Mouse (Mus musculus): ENCODE data around the gene Arap1. TPM values are rescaled to one million over a fixed set of nuclear protein-coding genes. Genes with fewer than 3 reads are reported as not detected.
A peak's percentile ranks its signal among the peaks of the same experiment; 100 is the strongest.

Arap1 gene
- 10 to 100 TPM; 17.9 to 19.9 TPM for total RNA-seq (2021)

GRCm38 (mm10) chr7:101347767-101348270, at the start of gene Arap1:
TSS of gene Arap1 (plus strand) at chr7:101348067.
- intact Hi-C loops (cut with DNase I), result no loop called here
- DNase-seq (ENCODE audit: low spot score in 2 of 2), result peak in 1 of 2 experiments; percentile 16

DNA sequence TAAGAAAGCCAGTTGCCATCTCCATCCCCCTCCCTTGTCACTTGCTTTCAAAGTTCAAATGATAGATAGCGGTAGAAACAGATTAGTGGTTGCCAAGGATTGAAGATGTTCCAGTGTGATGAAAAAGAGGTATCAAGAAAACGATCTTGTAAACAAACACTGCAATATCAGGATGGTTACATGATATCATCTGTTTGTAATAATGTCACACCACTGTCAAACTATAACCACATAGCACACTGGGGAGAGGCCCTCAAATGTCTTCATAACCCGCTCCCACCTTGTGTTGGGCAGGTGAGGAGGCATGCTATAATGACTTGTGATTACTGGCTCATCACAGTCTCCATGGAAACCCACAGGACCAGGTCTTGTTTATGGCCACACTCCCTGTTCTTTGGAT, 49.5 kb upstream of the Arap1 start:
- intact Hi-C loops (cut with DNase I), result no loop called here
- DNase-seq (ENCODE audit: low spot score in 2 of 2), result no peak

- intact Hi-C loops (cut with DNase I), result no loop called here
- DNase-seq (ENCODE audit: low spot score in 2 of 2), result peak; percentile 38 to 57
Measured at GRCm38 (mm10) chr7:101301361-101301880, 46.4 kb upstream of the Arap1 start.

- intact Hi-C loops (cut with DNase I), result no loop called here
- DNase-seq (ENCODE audit: low spot score in 2 of 2), result peak; percentile 92 to 96
Measured at GRCm38 (mm10) chr7:101301881-101302456, 45.9 kb upstream of the Arap1 start, which contains the start of gene Atg16l2. TSS of gene Atg16l2 (minus strand) at chr7:101302251.

DNA sequence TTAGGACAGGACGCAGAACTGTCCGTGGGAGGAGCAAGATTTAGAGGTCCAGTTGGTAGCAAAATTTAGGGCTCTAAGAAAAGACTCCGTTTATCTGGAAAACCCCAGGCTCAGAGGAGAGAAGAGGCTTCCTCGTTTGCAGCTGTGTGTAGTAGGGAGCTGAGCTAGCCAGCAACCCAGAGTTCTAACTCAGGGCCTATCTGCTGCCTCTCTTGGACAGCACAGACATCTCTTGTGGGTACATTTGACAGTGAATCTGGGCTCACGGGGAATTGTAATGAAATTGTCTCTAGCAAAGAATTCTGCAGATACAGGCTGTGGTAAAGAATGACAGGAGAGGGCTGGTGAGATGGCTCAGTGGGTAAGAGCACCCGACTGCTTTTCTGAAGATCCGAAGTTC, 45.2 kb upstream of the Arap1 start:
- intact Hi-C loops (cut with DNase I), result no loop called here
- no peak for DNase-seq (ENCODE audit: low spot score in 2 of 2)

DNA sequence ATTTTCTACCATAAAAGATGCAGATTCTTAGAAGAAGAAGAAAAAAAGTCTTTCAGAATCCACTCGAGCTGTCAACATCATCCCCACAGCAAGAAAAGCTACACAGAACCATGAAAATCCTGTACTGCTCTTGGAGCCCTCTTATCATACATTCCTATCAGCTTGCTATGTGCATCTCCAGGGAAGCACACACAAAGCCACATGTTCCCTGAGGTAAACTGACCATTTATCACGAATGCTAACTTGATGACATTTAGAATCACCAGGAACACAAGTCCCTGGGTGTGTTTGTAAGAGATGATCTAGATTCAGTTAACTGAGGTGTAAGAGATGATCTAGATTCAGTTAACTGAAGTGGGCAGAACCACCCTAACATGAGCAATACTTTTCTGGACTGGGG, 41.0 kb upstream of the Arap1 start:
- intact Hi-C loops (cut with DNase I), result no loop called here
- no peak for DNase-seq (ENCODE audit: low spot score in 2 of 2)

GRCm38 (mm10) chr7:101309985-101310326, 37.9 kb upstream of the Arap1 start:
- intact Hi-C loops (cut with DNase I), result loop anchor here (1.0 kb wide), 1 partner anchor 64 kb away; no protein-coding TSS in a partner anchor
- DNase-seq (ENCODE audit: low spot score in 2 of 2), result no peak

DNA sequence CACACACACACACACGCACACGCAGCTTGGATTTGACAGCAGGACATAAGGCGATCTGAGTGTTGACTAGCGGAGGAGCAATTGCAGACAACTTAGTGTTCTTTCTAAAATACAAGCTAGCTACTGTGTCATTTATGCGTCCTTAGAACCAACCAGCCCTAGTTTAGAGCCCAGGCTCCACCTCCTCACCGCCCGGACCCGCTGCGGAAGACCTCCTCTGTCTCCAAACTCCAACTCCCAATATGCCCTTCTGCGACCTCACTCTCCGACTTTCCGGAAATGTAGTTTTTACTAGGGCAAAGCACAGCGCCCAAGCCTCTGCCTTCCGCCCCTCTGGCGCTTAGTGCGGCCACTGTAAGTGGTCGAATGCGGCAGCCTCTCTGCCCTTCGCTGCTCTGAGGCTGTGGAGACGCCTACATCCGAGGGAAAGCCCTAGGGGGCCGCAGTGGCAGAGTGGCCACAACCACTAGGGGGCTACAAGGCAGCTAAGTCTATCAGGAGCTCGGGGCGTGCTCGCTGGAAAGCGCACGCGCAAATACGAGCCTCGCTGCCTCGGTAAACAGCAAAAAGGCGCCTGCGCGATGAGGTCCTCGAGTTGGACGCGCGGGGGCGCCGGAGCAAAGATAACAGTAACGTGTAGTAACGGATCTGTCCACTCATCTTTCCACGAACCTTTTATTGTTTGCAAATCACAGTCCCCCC, 37.4 kb upstream of the Arap1 start:
- intact Hi-C loops (cut with DNase I), result loop anchor here (1.0 kb wide), 1 partner anchor 64 kb away; no protein-coding TSS in a partner anchor
- peak; percentile 99 for DNase-seq (ENCODE audit: low spot score in 2 of 2)

DNA sequence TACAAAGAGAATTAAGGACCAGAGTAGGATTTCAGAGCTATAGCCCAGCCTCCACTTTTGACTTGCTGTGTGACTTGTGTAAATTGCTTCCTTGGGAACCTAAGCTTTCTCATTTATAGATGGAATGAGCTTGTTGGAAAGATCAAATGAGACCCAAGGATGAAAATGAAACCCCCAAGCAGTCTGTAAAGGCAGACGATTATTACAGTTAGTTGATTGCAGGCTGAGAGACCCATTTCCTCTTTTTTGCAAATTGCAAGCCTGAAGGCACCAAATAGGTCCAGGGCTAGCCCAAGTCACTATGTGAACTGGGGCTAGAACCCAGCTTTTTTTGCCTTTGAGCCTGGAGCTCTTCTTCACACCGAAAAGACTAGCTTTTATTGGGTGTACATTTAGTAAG, 36.8 kb upstream of the Arap1 start:
- intact Hi-C loops (cut with DNase I), result no loop called here
- DNase-seq (ENCODE audit: low spot score in 2 of 2), result no peak

- DNase-seq (ENCODE audit: low spot score in 2 of 2), result no peak
- intact Hi-C loops (cut with DNase I), result no loop called here
Measured at GRCm38 (mm10) chr7:101313033-101313432, 34.8 kb upstream of the Arap1 start.

DNA sequence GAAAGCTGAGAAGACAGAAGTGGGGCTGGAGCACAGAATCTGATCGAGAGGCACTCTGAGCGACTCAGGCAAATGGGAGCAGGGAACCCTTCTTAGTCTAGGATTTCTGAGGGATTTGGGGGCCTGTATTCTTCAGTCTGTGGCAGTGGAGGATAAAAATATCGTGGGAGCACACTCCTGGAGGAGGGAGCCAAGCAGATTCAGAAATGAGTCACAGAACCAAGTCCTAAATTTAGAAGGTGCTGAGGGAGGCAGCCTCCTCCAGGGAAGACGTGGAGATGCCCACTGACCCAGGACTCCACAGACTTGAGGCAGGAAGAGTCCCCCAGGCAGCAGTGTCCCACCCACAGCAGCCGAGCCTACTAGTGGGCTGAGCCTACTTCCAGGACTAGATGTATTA, 33.5 kb upstream of the Arap1 start:
- DNase-seq (ENCODE audit: low spot score in 2 of 2), result peak; percentile 57 to 93

GRCm38 (mm10) chr7:101315699-101316098, 32.2 kb upstream of the Arap1 start:
- intact Hi-C loops (cut with DNase I), result no loop called here
- DNase-seq (ENCODE audit: low spot score in 2 of 2), result no peak

More for the DNA sequence above, 33.5 kb upstream of the Arap1 start:
- intact Hi-C loops (cut with DNase I), result no loop called here

- DNase-seq (ENCODE audit: low spot score in 2 of 2), result no peak
- intact Hi-C loops (cut with DNase I), result no loop called here
Measured at GRCm38 (mm10) chr7:101316591-101317001, 31.3 kb upstream of the Arap1 start.

GRCm38 (mm10) chr7:101317014-101317413, 30.9 kb upstream of the Arap1 start, which contains the start of gene Stard10:
TSS of gene Stard10 (plus strand) at chr7:101317086.
- intact Hi-C loops (cut with DNase I), result no loop called here
- peak in 1 of 2 experiments; percentile 47 for DNase-seq (ENCODE audit: low spot score in 2 of 2)

GRCm38 (mm10) chr7:101318848-101319247, 29.0 kb upstream of the Arap1 start:
- DNase-seq (ENCODE audit: low spot score in 2 of 2), result no peak
- intact Hi-C loops (cut with DNase I), result no loop called here

- no peak for DNase-seq (ENCODE audit: low spot score in 2 of 2)
- intact Hi-C loops (cut with DNase I), result no loop called here
Measured at GRCm38 (mm10) chr7:101319796-101320195, 28.1 kb upstream of the Arap1 start.

- intact Hi-C loops (cut with DNase I), result no loop called here
- DNase-seq (ENCODE audit: low spot score in 2 of 2), result peak in 1 of 2 experiments; percentile 38
Measured at GRCm38 (mm10) chr7:101320399-101321217, 27.3 kb upstream of the Arap1 start.

DNA sequence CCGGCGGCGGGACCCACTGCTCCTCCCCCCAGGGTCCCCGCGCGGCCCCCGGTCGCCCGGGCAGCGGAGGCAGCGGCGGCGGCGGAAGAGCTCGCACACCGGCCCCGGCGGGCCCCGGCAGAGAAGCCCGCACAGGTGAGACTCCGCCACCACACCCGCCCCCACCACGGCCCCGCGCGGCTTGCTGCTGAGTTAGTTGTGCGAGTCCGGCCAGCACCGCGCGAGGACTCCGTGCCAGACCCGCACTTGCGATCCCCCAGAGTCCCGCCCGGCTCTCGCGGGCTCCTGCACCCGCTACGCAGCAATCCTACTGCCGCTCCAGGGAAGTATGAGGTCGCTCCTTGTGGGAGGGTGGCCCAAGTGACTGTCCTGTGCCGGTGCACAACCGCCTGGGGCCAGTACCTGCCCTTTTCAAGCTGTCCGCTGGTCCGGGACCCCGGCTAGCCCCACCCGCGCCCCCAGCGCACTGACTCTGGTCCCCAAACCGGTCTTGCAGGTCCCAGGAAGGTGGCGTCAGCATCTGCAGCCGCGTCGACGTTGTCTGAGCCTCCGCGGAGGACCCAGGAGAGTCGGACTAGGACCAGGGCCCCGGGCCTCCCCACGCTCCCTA, 26.5 kb upstream of the Arap1 start:
- DNase-seq (ENCODE audit: low spot score in 2 of 2), result no peak
- intact Hi-C loops (cut with DNase I), result no loop called here

DNA sequence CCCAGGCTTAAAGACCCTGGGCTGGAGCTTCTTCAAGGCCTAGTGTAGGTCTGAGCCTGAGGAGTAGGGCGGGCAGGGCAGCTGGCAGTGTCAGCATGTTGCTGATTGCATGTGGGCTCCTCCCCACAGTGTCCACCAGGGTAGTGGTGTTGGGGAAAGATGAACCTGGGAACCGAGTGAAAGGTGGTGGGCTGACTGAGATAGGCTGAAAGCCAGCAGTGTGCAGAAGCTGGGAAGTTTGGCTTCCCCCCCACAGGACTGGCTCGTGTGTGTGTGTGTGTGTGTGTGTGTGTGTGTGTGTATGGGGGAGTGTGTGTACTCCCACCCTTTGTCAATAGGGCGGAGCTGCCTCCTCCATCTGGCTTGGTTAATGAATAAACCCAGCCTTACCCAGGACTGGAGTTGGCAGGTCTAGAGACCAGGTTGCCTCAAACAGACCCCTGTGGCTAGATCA, 24.7 kb upstream of the Arap1 start:
- DNase-seq (ENCODE audit: low spot score in 2 of 2), result no peak
- intact Hi-C loops (cut with DNase I), result no loop called here
